Mouse (Mus musculus) urinary bladder, postnatal 25 days (tissue): Measurements from ENCODE around the gene Ralgapb.

Experiments used
- DNase-seq: peaks from one replicate; pipeline ENCODE4 v3.0.0; 2022; ENCODE audit warnings: low spot score

Ralgapb gene

DNA sequence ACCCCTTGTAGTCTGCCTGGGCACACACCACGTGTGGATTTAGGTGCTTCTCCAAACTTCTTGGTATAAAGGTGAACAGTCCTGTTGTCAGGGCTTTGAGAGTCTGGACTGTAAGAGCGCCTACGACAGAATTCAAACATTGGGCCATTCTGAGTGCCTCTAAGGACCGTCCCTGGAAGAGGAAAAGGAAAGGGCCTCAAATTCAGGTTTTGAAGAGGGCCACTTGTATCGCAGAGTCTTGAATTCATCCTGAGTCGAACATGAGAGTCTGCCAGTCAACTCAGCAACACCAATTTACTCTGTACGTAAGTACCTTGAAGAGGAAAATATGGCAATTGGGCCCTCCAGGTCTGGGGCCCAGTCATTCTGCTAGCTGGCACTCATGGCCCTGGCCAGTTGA, 6.7 kb upstream of the Ralgapb start:
- no peak for DNase-seq

DNA sequence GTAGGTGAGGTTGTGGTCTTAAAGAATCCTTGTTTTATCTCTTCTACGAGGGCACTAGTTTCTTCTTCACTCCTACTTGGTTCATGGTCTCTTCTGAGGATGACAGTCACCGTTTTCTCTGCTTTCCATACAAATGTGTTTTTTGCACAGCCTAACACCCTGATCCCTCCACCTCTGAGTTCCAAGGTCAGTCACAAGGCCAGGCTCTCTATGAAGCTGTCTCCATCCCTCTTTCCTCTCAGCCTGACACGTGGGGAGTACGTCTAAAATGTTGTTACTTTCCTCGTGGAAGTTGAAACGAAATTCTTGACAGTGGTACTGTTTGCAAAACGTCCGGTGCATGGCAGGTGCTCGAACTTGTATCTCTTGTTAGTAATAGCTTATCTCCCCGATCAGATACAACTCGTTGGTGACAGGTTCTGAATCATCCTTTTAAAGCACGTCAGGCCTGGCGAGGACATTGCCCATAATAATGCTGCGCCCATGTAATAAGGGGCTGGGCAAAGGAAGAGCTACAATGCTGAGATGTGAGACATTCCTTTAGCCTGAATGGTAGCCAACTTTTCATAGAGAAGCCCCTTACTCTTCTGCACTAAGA, 552 bp upstream of the Ralgapb start:
- DNase-seq: no peak

DNA sequence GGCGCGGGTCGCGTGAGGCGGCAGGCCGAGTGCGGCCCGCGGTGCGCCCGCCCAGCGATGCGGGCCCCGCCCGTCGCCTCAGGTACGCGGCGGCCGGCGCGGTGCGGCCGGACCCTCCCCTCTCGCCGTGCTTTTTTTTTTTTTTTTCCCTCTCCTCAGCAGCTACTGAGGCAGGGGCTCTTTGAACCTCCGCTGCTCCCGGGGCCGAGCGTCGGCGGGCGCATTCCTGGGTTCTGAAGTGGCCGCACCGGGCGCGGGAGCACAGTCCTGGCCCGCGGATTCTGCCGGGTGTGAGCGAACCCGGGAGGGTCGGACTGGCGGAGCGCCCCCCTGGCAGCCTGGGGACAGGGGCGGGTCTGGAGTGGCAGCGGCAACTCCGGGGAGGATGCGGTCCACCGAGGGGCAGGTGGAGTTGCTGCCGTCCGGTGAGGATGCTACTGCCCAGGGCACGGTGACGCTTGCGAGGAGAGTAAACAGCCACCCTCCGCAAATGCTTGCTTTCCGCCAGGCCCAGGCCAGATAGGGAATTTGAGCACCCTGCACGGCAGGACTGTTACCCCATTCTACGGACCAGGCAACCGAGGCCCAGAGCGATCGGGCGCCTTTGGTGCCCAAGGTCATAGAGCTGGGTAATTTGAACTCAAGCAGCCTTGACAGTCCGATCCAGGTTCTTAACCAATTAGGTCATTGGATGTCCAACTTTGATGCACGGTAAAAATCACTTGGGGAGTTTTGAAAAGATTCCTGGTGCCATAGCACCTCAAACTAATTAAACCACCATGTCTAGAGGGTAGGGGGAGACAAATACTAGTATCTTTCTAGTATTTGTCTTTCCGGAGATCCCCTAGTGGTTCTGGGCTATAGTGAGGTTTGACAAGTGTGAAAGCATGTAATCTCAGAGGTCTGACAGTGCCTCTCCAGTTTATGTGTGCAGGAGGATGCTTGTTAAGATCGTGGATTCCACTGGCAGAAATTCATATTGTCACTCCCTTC, 670 bp downstream of the Ralgapb start:
- peak; percentile 38 for DNase-seq

DNA sequence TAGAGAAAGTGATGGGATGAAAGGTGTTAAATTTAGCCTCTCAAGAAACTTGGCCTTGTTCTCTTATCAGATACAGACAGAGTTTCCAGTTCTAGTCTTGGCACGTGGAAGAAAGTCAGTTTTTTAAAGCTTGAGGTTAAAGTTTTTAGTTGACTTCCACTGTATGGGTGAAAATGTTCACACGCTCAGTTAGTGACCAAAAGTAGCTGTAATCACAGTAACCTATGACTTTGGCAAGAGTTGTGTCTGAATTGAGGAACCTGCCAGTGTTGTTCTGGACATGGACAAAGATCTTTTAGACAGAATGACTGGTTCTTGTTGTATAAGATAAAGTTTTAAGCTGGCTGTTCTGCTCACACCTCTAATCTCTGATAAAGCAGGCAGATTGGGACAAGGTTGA, 3.6 kb downstream of the Ralgapb start:
- no peak for DNase-seq

DNA sequence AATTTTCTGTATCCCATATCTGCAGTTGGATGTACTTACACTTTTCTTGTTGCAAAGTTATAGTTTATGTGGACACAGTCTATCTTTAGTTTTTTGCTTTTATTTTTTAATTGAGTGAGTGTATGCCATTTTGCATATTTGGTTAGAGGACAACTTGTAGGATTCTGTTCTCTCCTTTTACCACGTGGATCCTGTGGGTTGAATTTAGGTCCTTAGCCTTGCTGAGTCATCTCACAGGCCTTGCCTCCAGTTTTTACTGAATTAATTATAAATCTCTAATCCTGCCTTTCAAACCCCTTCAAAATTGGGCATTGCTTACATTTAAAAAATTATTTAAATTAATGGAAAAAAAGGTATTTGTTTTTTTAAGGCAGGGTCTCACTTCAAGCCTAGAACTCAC, 6.2 kb downstream of the Ralgapb start:
- DNase-seq: no peak

DNA sequence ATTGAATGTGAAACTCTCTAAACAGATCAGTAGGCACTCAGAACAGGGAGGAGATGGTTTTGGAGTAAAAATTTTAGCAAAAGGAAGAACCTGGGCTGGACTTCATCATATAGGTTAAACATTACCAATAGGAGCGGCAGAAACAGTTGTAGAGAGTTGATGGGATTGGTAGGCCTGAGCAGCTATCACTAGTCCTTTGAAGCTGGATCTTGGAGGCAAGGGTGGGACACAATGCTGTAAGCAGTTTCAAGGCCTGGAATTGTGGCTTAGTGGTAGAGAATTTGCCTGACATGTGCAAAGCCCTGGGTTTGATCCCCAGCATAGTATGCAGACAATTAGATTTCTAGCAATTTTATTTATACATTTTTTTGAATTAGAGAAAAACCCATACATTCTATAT, 9.0 kb downstream of the Ralgapb start:
- no peak for DNase-seq

DNA sequence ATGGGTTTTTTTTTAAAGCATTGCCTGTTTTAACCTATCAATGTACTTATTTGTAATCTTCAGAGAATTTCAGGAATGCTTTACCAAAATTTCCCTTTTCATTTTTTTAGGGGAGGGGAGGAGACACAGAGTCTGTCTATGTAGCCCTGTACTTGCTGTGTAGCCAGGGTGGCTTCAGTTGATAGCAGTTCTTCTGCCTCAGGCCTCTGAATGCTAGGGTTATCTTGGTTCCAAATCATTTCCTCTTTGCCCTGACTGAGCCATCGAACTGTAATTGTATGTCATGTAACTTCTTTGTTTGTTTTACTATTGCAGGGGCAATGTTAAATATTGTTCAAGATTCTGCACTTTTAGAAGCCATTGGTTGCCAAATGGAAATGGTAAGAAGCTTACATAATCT, 36.2 kb downstream of the Ralgapb start:
- DNase-seq: no peak

DNA sequence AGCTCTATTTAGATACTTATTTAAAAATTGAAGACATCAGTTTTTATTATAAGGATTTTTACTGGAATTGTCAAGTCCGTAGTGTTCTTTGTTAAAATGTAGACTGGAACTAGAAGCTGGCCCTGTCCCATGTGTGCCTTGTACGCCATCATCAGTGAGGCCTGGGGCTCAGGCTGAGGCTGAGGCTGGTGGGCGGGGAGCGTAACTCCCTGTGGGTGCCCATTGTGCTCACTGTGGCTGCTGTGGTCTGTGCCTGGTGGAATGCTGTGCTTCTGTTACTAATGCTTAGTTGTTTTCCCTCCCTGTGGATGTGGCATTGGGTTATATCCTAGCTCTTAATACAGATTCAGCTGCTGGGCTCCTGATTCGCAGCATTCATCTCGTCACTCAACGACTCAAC, 40.2 kb downstream of the Ralgapb start:
- no peak for DNase-seq

DNA sequence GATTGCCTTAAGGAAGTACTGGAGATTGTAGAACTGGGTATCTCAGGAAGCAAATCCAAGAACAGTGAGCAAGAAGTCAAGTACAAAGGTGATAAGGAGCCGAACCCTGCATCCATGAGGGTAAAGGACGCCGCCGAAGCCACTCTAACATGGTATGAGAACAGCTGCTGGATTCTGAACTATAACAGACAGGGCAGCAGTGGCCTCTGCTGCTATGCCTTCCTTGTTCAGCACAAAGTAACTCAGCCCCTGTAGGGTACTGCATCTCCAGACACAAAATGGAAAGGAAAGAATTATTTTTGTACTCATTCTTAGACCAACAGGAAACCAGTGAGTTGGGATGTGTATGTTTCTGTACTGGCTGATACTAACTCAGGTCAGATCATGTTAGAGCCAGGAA, 46.8 kb downstream of the Ralgapb start:
- no peak for DNase-seq

DNA sequence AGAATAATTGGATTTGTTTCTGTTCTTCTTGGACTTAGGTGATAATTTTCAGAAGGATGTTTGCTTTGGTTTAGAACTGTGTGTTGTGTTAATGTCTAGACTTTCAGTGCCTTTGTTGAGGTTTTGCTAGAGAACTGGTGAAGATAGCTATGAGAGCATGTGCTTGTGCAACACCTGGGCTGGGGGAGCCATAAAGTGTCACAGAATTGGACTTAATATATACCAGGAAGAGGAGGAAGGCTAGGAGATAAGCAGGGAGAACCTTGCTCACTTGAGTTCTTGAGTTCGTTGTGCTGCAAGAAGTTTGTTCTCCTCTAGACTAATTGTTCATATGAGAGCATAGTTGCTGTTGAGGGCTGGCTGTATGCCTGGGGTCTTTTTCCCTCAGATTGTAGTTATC, 48.0 kb downstream of the Ralgapb start:
- no peak for DNase-seq

DNA sequence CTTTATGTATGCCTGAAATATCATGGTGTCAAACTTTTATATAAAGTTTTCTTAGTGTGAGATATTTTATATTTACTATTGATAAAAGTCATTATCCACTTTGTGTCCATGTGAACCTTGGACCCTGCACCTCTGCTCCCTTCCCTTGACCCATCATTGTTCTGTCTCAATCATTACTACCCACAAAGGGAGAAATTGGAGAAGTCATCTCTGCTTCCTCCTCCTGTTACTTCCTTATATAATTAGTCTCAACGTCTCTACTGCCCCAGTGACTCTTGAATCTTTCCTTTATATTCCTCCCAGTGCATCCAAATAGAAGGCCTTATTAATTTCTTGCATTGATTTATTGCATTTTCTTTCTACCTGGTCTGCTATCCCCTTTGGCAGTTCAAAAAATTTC, 52.8 kb downstream of the Ralgapb start:
- no peak for DNase-seq

DNA sequence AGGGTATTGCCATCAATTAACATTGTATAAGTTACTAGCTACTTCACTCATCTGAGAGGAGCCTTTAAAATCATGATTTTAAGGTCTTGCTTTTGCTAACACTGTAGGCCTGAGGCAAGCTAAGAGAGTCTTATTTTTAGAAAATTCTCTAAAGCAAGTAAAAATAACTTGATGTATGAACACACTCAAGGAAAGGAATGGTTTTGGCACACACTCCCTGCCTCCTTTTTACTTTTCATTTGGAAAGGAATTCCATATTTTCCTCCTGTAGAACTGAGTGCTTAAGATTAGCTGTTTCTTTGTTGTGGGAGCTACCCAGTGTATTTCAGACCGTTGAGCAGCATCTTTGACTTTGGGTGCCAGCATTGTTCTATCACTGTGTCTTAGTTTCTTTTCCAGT, 64.5 kb downstream of the Ralgapb start:
- no peak for DNase-seq

DNA sequence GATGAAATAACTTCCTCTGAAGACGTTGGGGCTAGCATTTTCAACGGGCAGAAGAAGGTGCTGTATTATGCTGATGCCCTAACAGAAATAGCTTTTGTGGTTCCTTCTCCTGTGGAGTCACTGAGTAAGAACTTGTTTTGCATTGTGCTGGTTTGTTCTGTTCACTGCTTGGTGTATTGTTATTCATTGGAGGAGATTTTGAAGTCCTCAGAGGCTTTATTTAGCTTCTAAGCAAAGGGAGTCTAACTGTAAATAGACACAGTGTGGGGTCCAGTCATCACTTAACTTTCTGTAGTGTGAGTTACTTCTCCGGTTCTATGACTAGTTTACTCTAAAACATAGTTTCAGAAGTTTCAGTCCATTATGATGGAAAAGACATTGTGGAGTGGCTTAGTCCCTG, 68.0 kb downstream of the Ralgapb start:
- no peak for DNase-seq

DNA sequence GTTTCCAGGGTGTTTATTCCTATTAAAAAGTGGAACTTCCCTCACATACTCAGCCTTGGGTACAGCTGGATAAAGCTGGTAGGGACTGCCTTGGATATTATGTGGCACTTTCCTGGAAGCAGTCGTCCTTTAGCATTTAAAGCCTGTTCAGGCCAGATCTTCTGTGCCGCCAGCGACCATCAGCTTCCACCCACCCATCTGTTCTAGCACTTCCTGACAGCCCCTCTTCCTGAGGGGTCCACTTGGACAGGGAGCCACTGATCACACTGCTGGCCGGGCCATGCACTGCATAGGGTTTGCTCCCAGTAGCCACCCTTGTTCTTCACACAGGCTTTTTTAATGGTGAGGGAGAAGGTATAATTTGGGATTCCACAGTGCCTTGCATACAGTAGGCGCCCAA, 88.8 kb downstream of the Ralgapb start:
- DNase-seq: no peak

DNA sequence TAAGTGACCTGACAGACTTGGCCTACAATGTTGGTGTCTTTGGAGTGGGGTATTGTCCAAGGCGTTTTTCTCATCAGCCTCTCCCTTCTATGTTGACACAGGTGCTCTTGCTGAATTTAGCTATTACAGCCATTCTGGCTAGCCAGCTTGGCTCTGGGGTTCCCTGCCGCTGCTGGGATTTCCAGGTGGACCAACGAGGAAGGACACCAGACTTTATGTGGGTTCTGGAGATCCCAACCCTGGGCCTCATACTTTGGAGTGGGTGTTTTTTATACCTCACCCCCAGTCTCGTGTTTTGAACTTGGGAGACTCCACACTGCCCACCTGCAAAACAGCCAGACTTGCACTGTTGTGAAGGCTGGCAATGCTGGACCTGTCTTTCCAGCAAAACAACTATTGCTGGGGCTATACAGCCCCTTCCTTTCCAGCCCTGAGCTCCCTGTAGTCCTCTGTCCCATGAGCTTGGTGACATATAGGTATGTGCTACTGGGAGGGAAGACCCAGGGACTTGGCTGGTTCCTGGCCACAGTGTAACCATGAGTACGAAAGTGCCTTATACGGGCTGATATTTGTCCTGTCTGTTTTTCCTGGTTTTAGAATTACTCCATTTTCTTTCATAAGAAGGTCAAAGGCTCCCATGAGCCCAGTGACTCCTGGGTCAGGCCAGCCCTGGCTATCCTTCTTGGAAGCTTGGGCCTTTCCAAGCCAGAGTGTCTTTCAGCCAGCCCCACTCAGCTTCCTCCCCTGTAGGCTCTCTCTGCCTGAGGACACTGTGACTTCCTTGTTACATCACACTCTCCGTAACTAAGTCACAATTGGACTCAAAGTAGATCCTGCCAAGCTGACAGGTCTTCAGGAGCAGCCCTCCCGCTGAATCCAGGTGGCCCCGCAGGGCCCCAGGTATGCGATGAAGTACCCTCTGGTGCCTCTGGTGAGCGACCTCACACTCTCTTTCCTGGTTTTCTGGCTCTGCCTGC, 92.5 kb downstream of the Ralgapb start, which contains the start of gene Adig:
Adig (plus strand) TSS at position 777 of the 977 bp plus-strand sequence.
- DNase-seq: no peak

DNA sequence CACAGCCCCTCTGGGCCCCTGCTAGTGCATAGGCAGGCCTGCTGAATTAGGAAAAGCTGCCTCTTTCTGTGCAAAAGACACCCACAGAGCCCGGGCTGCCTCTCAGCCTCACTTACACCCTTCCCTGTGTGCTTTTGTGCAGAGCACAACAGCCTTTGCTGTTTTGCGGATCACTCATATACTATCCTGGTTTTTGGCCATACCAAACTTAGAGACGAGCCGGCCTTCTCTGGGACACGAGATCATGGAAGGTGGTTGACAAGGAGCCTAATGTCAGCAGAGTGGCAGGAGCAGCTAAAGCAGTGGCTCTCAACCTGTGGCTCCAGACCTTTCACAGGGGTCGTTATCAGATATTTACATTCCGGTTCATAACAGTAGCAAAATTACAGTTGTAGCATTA, 93.6 kb downstream of the Ralgapb start:
- DNase-seq: no peak

DNA sequence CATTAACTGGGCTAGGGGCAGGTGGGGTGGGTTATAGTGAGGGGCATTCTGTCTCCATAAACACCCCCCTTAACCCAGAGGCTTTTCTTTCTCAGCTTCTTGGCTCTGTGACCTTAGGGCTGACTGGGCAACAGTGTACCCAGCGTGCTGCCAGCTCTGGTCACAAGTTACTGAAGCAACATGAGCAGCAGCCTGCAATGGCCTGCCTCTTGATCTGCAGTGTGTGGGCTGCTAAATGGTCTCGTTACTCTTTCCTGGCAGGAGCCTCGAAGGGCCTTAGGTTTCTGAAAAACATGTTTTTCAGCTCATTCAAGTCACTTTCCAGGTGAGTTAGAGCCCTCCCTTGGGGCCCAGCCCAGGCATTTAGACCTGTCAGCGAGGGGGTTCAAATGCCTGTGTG, 94.0 kb downstream of the Ralgapb start:
- no peak for DNase-seq

DNA sequence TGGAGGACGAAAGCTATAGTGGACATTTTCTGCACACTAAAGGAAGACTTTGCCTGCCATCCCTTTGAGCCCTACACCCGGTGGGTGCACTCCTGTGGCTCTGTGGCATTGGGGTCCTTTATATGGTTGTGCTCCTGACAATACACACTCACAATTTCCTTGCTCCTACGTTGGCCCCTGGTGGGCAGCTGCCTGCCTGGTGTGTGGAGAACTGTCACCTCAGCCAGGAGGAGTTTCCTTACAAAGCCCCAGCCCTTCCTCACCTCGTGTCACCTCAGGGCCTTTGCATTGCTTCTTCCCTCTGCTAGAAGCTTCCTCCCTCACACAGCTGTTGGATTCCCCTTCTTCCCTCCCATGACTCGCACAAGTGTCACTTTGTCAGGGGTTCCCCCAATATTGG, 96.8 kb downstream of the Ralgapb start:
- DNase-seq: no peak

DNA sequence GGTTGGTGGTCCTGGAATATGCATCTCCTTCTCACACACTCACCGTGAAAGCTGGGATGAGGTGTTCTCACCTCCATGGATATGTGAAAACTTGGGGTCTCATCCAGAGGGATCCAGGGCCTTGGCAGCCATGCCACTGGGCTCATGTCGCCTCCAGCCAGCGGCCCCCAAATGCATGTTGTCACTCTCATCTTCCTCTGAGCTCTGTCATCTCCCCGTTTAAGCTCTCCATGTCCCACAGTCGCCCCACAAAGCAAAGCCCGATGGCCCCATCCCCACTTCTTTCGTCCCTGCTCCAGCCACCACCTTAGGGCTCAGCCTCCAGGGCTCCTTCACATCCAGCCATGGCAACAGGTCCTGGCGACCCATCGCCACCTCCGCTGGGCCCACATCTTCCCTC, 97.4 kb downstream of the Ralgapb start:
- no peak for DNase-seq

DNA sequence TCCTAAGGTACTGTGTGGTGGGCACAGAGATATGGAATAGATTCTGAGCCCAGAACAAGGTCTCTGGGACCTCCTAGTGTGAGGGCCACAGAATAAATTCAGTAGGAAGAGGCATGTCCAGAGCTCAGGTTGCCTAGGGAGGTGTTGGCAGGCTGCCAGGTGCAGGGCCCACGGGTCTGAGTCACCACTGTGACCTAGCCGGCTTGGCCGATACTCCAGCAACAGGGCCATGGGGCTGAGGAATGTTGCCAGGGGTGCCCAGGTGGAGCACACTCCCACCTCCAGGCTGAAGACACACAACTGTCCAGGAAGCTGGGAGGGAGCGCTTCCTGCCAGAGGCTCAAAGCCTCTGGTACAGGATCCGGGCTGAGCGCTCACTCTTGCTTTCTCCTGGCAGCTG, 101.0 kb downstream of the Ralgapb start:
- peak; percentile 82 for DNase-seq

DNA sequence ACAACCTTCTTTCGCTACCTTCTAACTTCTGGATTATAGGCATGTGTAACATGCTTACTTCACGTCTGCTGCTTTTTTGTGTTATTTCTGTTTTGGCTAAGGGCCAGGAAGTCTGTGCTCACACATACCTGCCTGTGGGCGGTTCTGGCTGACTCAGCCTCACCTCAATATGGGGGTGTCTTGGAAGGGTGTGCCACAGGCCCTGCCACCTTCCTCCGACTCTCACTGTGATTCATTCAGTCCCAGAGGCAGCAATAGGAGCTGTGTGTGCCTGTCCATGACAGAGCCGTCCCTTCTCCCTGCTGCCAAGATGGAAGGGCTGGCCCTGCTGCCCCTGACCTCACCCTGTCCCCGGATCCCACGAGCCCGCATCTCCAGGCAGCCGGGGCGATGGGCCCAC, 102.9 kb downstream of the Ralgapb start, which contains the start of gene Arhgap40:
Arhgap40 (plus strand) TSS at position 269 of the 400 bp plus-strand sequence.
- DNase-seq: peak; percentile 42

DNA sequence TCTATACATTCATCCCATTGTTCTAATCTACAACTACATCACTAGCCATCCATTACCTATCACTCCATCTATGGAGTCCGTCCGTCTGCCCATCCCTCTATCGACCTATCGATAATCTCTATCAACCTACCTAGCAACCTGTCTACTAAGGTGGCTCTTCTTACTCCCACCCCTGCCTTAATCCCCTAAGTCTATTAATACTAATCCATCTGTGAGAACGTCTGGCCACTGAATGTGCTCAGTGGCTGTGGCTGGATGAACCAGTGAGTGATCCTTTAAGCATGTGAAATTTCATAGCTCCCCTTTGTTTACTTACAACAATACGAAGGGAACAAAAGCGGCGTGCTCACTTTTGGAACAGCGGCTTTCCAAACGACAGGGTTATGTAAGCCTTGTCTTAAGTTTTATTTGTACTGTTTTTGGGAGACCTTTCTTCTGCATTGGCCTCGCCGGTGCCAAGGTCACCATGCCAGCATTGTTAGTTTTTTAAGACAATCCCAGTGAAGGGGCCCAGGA, 104.2 kb downstream of the Ralgapb start:
- DNase-seq: no peak
